Mouse (Mus musculus): Measurements from ENCODE around the gene Mapt. TPM values are rescaled to one million over a fixed set of nuclear protein-coding genes. Genes with fewer than 3 reads are reported as not detected.
A peak's percentile ranks its signal among the peaks of the same experiment; 100 is the strongest.

The Mapt gene
- polyA plus RNA-seq (2015; fragmentation: Nextera tagmentation; extraction: Ambion mirVana), result 1.2 and 5.7 TPM in 2 replicates

GRCm38 (mm10) chr11:104231041-104231911 is at the start of gene Mapt:
Gene Mapt (plus strand): TSS chr11:104231390.
- Histone ChIP-seq H3K4me1 (replicated peaks) (peaks cover 30% of the 10 kb centered on the region), H3K4me2 (peak within 1 kb of the TSS; percentile 100), H3K9ac (peak within 1 kb of the TSS; percentile 63), H3K9me3 (replicated peaks) (no peaks in the 10 kb centered on the region), H3K36me3 (no peaks in the 10 kb centered on the region), H3K4me3 (peak within 1 kb of the TSS; percentile 69), H3K27ac (peak within 1 kb of the TSS; percentile 45; the same call in 1 of the 2 replicates), H3K27me3 (peaks cover 57% of the 10 kb centered on the region)
- ATAC-seq (replicated peaks; ENCODE audit: insufficient number of reproducible peaks, insufficient read depth, low FRiP score, low read depth), result peak; percentile 94
- WGBS, result under 1% methylated on average over 75 of the region's 94 CpGs

- peaks cover 12% of the 10 kb centered on the region for H3K27me3 ChIP-seq
- H3K4me3 ChIP-seq, result no peak overlapping the region
- no peak overlapping the region for H3K27ac ChIP-seq
- 72% methylated on average over 3 of the region's 3 CpGs for WGBS
- H3K4me1 ChIP-seq (replicated peaks), result no peaks in the 10 kb centered on the region
- no peak for ATAC-seq (replicated peaks; ENCODE audit: insufficient number of reproducible peaks, insufficient read depth, low FRiP score, low read depth)
- no peak overlapping the region for H3K9ac ChIP-seq
- no peaks in the 10 kb centered on the region for H3K9me3 ChIP-seq (replicated peaks)
- no peak overlapping the region for H3K4me2 ChIP-seq
- no peaks in the 10 kb centered on the region for H3K36me3 ChIP-seq
These were observed 49.0 kb upstream of the Mapt start for GRCm38 (mm10) chr11:104182141-104182540.

- H3K36me3 ChIP-seq, result no peaks in the 10 kb centered on the region
- H3K27ac ChIP-seq, result no peak within 1 kb of the TSS
- H3K4me1 ChIP-seq (replicated peaks), result no peaks in the 10 kb centered on the region
- no peak within 1 kb of the TSS for H3K4me2 ChIP-seq
- WGBS, result 74% methylated on average over 13 of the region's 13 CpGs
- no peak within 1 kb of the TSS for H3K9ac ChIP-seq
- H3K27me3 ChIP-seq, result 0 out of 2 replicates have a peak, but pooled peaks cover 6% of the 10 kb centered on the region
- H3K4me3 ChIP-seq, result no peak within 1 kb of the TSS
- H3K9me3 ChIP-seq (replicated peaks), result no peaks in the 10 kb centered on the region
- no peak for ATAC-seq (replicated peaks; ENCODE audit: insufficient number of reproducible peaks, insufficient read depth, low FRiP score, low read depth)
These were observed 44.9 kb upstream of the Mapt start, which contains the start of gene Sppl2c for GRCm38 (mm10) chr11:104186135-104186836. Gene Sppl2c (plus strand): TSS chr11:104186327.

- H3K4me2 ChIP-seq, result no peak overlapping the region
- WGBS, result 83% methylated on average over 9 of the region's 9 CpGs
- no peaks in the 10 kb centered on the region for H3K9me3 ChIP-seq (replicated peaks)
- H3K27me3 ChIP-seq, result 0 out of 2 replicates have a peak, but pooled peaks cover 6% of the 10 kb centered on the region
- H3K4me3 ChIP-seq, result no peak overlapping the region
- ATAC-seq (replicated peaks; ENCODE audit: insufficient number of reproducible peaks, insufficient read depth, low FRiP score, low read depth), result no peak
- no peaks in the 10 kb centered on the region for H3K36me3 ChIP-seq
- no peak overlapping the region for H3K9ac ChIP-seq
- no peak overlapping the region for H3K27ac ChIP-seq
- H3K4me1 ChIP-seq (replicated peaks), result no peaks in the 10 kb centered on the region
These were observed 44.4 kb upstream of the Mapt start for GRCm38 (mm10) chr11:104186837-104187150.

GRCm38 (mm10) chr11:104187766-104188165 is 43.4 kb upstream of the Mapt start:
- 0 out of 2 replicates have a peak, but pooled peaks cover 6% of the 10 kb centered on the region for H3K27me3 ChIP-seq
- WGBS, result 87% methylated on average over 10 of the region's 10 CpGs
- no peak for ATAC-seq (replicated peaks; ENCODE audit: insufficient number of reproducible peaks, insufficient read depth, low FRiP score, low read depth)
- H3K4me1 ChIP-seq (replicated peaks), result no peaks in the 10 kb centered on the region
- no peak overlapping the region for H3K4me2 ChIP-seq
- H3K36me3 ChIP-seq, result no peaks in the 10 kb centered on the region
- no peak overlapping the region for H3K9ac ChIP-seq
- no peak overlapping the region for H3K4me3 ChIP-seq
- no peak overlapping the region for H3K27ac ChIP-seq
- no peaks in the 10 kb centered on the region for H3K9me3 ChIP-seq (replicated peaks)

GRCm38 (mm10) chr11:104190008-104190407 is 41.2 kb upstream of the Mapt start:
- no peaks in the 10 kb centered on the region for H3K9me3 ChIP-seq (replicated peaks)
- 77% methylated on average over 2 of the region's 2 CpGs for WGBS
- H3K4me1 ChIP-seq (replicated peaks), result no peaks in the 10 kb centered on the region
- H3K4me3 ChIP-seq, result no peak overlapping the region
- H3K4me2 ChIP-seq, result no peak overlapping the region
- peaks cover 6% of the 10 kb centered on the region; the same call in 1 of the 2 replicates for H3K27me3 ChIP-seq
- H3K9ac ChIP-seq, result no peak overlapping the region
- no peak overlapping the region for H3K27ac ChIP-seq
- ATAC-seq (replicated peaks; ENCODE audit: insufficient number of reproducible peaks, insufficient read depth, low FRiP score, low read depth), result no peak
- no peaks in the 10 kb centered on the region for H3K36me3 ChIP-seq

- H3K9me3 ChIP-seq (replicated peaks), result no peaks in the 10 kb centered on the region
- H3K36me3 ChIP-seq, result no peaks in the 10 kb centered on the region
- WGBS, result 68% methylated on average over 11 of the region's 11 CpGs
- H3K27ac ChIP-seq, result no peak overlapping the region
- no peak overlapping the region for H3K9ac ChIP-seq
- no peak for ATAC-seq (replicated peaks; ENCODE audit: insufficient number of reproducible peaks, insufficient read depth, low FRiP score, low read depth)
- H3K4me1 ChIP-seq (replicated peaks), result no peaks in the 10 kb centered on the region
- H3K4me2 ChIP-seq, result no peak overlapping the region
- no peak overlapping the region for H3K4me3 ChIP-seq
- peaks cover 23% of the 10 kb centered on the region for H3K27me3 ChIP-seq
These were observed 35.8 kb upstream of the Mapt start for GRCm38 (mm10) chr11:104195382-104195781.

GRCm38 (mm10) chr11:104195791-104196190 is 35.4 kb upstream of the Mapt start:
- Histone ChIP-seq H3K9ac (no peak overlapping the region), H3K9me3 (replicated peaks) (no peaks in the 10 kb centered on the region), H3K36me3 (no peaks in the 10 kb centered on the region), H3K27ac (no peak overlapping the region), H3K27me3 (peaks cover 23% of the 10 kb centered on the region), H3K4me2 (no peak overlapping the region), H3K4me3 (no peak overlapping the region), H3K4me1 (replicated peaks) (no peaks in the 10 kb centered on the region)
- no peak for ATAC-seq (replicated peaks; ENCODE audit: insufficient number of reproducible peaks, insufficient read depth, low FRiP score, low read depth)
- 10% methylated on average over 9 of the region's 9 CpGs for WGBS

GRCm38 (mm10) chr11:104197861-104198260 is 33.3 kb upstream of the Mapt start:
- 2% methylated on average over 10 of the region's 10 CpGs for WGBS
- no peaks in the 10 kb centered on the region for H3K4me1 ChIP-seq (replicated peaks)
- H3K4me3 ChIP-seq, result no peak overlapping the region
- 0 out of 2 replicates have a peak, but pooled peaks cover 9% of the 10 kb centered on the region for H3K9me3 ChIP-seq (replicated peaks)
- no peak overlapping the region for H3K4me2 ChIP-seq
- H3K27ac ChIP-seq, result no peak overlapping the region
- H3K9ac ChIP-seq, result no peak overlapping the region
- no peaks in the 10 kb centered on the region for H3K36me3 ChIP-seq
- ATAC-seq (replicated peaks; ENCODE audit: insufficient number of reproducible peaks, insufficient read depth, low FRiP score, low read depth), result no peak
- H3K27me3 ChIP-seq, result peaks cover 23% of the 10 kb centered on the region

- H3K4me2 ChIP-seq, result no peak overlapping the region
- no peaks in the 10 kb centered on the region for H3K36me3 ChIP-seq
- H3K4me3 ChIP-seq, result no peak overlapping the region
- H3K27me3 ChIP-seq, result peaks cover 2% of the 10 kb centered on the region
- ATAC-seq (replicated peaks; ENCODE audit: insufficient number of reproducible peaks, insufficient read depth, low FRiP score, low read depth), result no peak
- H3K4me1 ChIP-seq (replicated peaks), result no peaks in the 10 kb centered on the region
- 61% methylated on average over 3 of the region's 3 CpGs for WGBS
- no peak overlapping the region for H3K9ac ChIP-seq
- no peak overlapping the region for H3K27ac ChIP-seq
- 0 out of 2 replicates have a peak, but pooled peaks cover 9% of the 10 kb centered on the region for H3K9me3 ChIP-seq (replicated peaks)
These were observed 27.9 kb upstream of the Mapt start for GRCm38 (mm10) chr11:104203271-104203670.

- Histone ChIP-seq H3K9ac (no peak overlapping the region), H3K9me3 (replicated peaks) (0 out of 2 replicates have a peak, but pooled peaks cover 9% of the 10 kb centered on the region), H3K27ac (no peak overlapping the region), H3K4me1 (replicated peaks) (no peaks in the 10 kb centered on the region), H3K36me3 (no peaks in the 10 kb centered on the region), H3K4me3 (no peak overlapping the region), H3K4me2 (no peak overlapping the region), H3K27me3 (no peaks in the 10 kb centered on the region)
- WGBS, result 65% methylated on average over 4 of the region's 4 CpGs
- no peak for ATAC-seq (replicated peaks; ENCODE audit: insufficient number of reproducible peaks, insufficient read depth, low FRiP score, low read depth)
These were observed 24.6 kb upstream of the Mapt start for GRCm38 (mm10) chr11:104206573-104206972.

All from heart, embryonic 15.5 days (tissue).